Mouse (Mus musculus) midbrain, embryonic 13.5 days (tissue): ENCODE measurements at regions not wholly inside any gene's neighbourhood (a gene's known extent, or its start where the extent isn't known, plus 50 kb on each side); places are given as distances from the start of the nearest gene placed in this dataset.

Experiments
- ATAC-seq: fragments of 200-750 bp; cut with Nextera tagmentation; 2 replicates; pipeline ENCODE4 v1.8.0; 2017; ENCODE audit warnings: mild to moderate bottlenecking, moderate TSS enrichment, moderate library complexity
- H3K27ac ChIP-seq: fragments of 300-500 bp; sonication (generic); 2 replicates; pipeline ENCODE4 v1.5.1; 2015; ENCODE audit warnings: inconsistent platforms, mild to moderate bottlenecking, moderate library complexity
- H3K27me3 ChIP-seq: fragments of 300-500 bp; sonication (generic); 2 replicates; pipeline ENCODE4 v1.6.1; 2015; ENCODE audit warnings: mild to moderate bottlenecking, inconsistent platforms
- H3K36me3 ChIP-seq: fragments of 300-500 bp; sonication (generic); 2 replicates; pipeline ENCODE4 v1.6.1; 2015; ENCODE audit warnings: mild to moderate bottlenecking, inconsistent platforms
- H3K4me1 ChIP-seq: fragments of 300-500 bp; sonication (generic); replicated peaks from 2 replicates; pipeline ENCODE4 v1.6.1; 2015; ENCODE audit warnings: inconsistent platforms
- H3K4me2 ChIP-seq: fragments of 300-500 bp; sonication (generic); replicated peaks from 2 replicates; pipeline ENCODE4 v1.6.1; 2015; ENCODE audit warnings: moderate library complexity, mild to moderate bottlenecking, inconsistent platforms
- H3K4me3 ChIP-seq: fragments of 300-500 bp; sonication (generic); replicated peaks from 2 replicates; pipeline ENCODE4 v1.5.1; 2015; ENCODE audit warnings: mild to moderate bottlenecking, inconsistent platforms
- H3K9ac ChIP-seq: fragments of 300-500 bp; sonication (generic); replicated peaks from 2 replicates; pipeline ENCODE4 v1.6.1; 2015; ENCODE audit warnings: mild to moderate bottlenecking, inconsistent platforms
- H3K9me3 ChIP-seq: fragments of 300-500 bp; sonication (generic); 2 replicates; pipeline ENCODE4 v1.6.1; 2016; ENCODE audit warnings: mild to moderate bottlenecking, inconsistent platforms
- WGBS: fragments of 180-500 bp; shearing (Covaris S2); methylation state at CpG from one replicate; pipeline ENCODE4 v1.1.7; 2015; 5-methylcytosine and 5-hydroxymethylcytosine counted together

DNA sequence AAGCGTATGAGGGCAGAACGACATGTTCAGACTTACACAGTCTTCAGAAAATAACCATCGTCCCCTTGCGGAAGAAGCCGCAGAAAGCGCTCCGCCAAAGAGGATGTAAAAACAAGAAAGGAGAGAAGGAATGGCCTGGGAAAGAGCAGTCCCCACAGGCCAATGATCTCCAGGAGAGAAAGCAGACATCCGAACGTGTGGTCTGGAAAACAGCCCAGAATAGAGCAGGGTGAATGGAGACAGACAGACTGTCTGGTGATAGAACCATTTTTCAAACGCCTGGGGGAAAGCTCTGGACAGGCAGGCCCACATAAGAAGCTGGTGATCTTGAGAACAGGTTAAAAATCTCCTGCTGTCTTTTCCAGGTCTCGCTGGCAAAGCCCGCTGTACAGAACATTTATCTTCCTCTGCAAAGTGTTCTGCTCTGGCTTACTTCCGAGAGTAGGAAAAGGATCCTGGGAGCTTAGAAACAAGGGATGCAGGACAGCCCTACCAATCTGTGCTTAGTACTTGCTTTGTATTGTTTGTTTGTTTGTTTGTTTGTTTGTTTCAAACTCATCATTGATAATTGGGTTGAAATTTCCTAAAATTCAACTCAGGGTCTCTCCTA lies 82.7 kb upstream of the Ift57 start:
- ATAC-seq: no peak
- Histone ChIP-seq H3K27me3 (no peaks in the 10 kb centered on the region), H3K27ac (no peak overlapping the region), H3K9ac (no peak overlapping the region), H3K36me3 (no peaks in the 10 kb centered on the region), H3K4me2 (no peak overlapping the region), H3K4me1 (no peaks in the 10 kb centered on the region), H3K9me3 (0 out of 2 replicates have a peak, but pooled peaks cover 3% of the 10 kb centered on the region), H3K4me3 (no peak overlapping the region)
- WGBS: 84% methylated on average over 13 of the region's 13 CpGs

DNA sequence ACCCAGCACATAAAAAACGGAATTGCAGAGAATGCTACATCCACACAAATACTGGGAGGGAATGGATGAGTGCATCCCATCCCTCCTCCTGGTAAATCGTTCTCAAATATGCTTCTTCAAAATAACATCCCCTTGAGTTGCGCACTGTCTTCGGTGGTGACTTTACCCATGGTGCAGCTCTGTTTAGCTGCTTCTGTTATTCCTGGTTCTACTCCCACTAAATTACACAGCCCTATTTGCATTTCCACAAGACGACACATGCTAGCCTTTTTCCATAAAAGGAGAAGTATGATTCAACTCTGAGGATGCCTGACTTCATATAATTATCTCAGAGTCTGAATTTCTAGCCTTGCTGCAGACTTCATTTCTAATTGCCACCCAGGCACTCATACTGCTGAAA lies 65.5 kb upstream of the Ift57 start:
- Histone ChIP-seq H3K27ac (no peak overlapping the region), H3K4me3 (no peak overlapping the region), H3K36me3 (no peaks in the 10 kb centered on the region), H3K4me2 (no peak overlapping the region), H3K9me3 (no peaks in the 10 kb centered on the region), H3K27me3 (no peaks in the 10 kb centered on the region), H3K9ac (no peak overlapping the region), H3K4me1 (no peaks in the 10 kb centered on the region)
- WGBS: 92% methylated on average over 5 of the region's 5 CpGs
- no peak for ATAC-seq

DNA sequence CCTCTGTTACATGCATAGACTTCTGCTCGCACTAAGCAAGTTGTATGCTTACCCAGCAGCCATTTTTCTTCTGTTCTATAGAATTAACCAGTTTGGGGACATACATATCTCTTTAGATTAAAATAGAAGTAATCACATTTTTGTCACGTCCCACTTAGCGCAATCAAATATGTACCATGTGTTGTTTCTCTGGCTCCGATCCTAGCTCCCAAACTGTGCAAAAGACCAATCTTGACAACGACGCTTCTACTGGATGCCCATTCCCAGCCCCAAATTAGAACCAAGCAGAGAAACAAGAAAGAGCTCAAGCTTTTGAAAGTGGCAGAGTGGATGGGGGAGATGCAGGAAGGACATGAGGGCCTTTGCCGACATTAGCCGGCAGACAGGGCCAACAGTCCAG lies 63.5 kb upstream of the Ift57 start:
- no peaks in the 10 kb centered on the region for H3K36me3 ChIP-seq
- H3K9ac ChIP-seq: no peak overlapping the region
- H3K27ac ChIP-seq: no peak overlapping the region
- H3K4me3 ChIP-seq: no peak overlapping the region
- ATAC-seq: no peak
- no peaks in the 10 kb centered on the region for H3K4me1 ChIP-seq
- no peaks in the 10 kb centered on the region for H3K9me3 ChIP-seq
- WGBS: 93% methylated on average over 8 of the region's 8 CpGs
- no peak overlapping the region for H3K4me2 ChIP-seq
- no peaks in the 10 kb centered on the region for H3K27me3 ChIP-seq

DNA sequence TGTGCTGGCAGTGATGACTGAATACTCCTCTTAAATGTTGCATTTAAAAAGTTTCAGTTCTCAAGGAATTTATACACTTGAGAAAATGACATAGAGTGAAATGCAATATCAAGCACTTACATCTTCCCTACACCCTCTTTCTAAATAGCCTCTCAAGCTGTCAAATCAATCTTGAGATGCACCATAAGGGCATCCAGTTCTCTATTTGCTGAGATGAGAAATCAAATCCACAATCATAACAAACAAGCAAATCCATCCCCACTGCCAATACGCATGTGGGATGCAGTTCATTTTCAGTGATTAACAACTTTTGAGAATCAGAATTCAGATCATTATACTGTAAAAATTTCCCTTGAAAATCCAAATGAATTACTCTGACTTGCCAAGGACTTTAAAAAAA lies 62.6 kb upstream of the Ift57 start:
- Histone ChIP-seq H3K4me3 (no peak overlapping the region), H3K9ac (no peak overlapping the region), H3K4me2 (no peak overlapping the region), H3K27me3 (no peaks in the 10 kb centered on the region), H3K9me3 (no peaks in the 10 kb centered on the region), H3K27ac (no peak overlapping the region), H3K4me1 (no peaks in the 10 kb centered on the region), H3K36me3 (no peaks in the 10 kb centered on the region)
- 92% methylated on average over 1 of the region's 1 CpGs for WGBS
- no peak for ATAC-seq

DNA sequence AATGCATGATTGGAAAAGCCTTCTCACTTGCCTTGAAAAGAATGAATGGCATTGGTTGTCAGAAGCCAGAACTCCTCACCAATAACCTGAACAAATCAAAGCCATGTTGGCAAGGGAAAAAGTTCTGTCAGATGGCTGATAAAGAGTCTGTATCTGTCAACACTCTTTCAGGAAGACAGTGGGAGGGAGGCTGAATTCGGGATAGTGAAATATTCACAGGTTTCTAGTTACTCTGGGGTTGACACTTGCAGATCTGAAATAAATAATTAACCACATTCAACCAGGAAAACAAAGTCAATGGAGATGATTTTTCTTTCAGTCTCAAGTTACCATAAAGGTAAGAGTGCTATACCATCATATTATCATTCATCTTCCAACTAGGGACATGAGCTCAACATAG lies 56.3 kb upstream of the Ift57 start:
- Histone ChIP-seq H3K36me3 (no peaks in the 10 kb centered on the region), H3K4me3 (no peak overlapping the region), H3K4me2 (no peak overlapping the region), H3K4me1 (no peaks in the 10 kb centered on the region), H3K27ac (no peak overlapping the region), H3K9me3 (no peaks in the 10 kb centered on the region), H3K27me3 (no peaks in the 10 kb centered on the region), H3K9ac (no peak overlapping the region)
- WGBS: 86% methylated on average over 1 of the region's 1 CpGs
- ATAC-seq: no peak

DNA sequence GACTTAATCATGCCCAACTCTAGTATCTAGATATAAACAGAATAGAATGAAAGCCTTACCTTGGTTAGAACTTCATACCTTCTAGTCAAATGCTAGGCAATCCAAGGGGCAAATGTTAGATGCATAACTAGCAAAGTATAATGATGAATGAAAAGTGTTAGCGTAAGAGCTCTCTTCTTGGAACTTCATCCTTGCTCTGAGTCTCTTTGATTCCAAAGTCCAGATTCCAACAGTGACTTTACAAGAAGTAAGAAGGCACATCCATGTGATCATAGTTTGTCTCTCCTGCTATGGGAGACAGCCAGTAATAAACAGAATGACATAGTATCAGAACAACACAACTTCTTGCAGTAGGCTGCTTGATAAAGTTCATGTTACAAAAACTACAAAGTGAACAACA lies 54.6 kb upstream of the Ift57 start:
- WGBS: 100% methylated on average over 1 of the region's 1 CpGs

DNA sequence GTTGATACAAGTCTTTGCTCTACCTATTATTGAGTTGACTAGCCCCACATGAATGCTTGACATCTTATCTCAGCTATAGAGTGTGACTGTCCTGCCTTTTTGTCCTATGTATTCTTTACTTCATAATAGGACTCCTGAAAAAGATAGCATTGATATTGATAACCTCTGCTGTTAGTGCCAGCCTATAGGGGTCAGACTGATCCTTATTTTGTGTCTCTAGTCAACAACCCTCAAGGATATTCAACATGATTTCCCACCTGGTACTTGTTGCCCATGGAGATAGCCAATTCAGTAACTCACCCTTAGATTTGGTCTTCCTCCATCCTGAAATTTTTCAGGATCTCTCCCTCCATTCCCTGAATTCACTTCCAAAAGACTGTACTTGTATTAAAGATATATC lies 52.6 kb upstream of the Ift57 start:
- ATAC-seq: no peak
- H3K4me1 ChIP-seq: no peaks in the 10 kb centered on the region
- no peaks in the 10 kb centered on the region for H3K36me3 ChIP-seq
- no peak overlapping the region for H3K4me2 ChIP-seq
- no peaks in the 10 kb centered on the region for H3K9me3 ChIP-seq
- H3K4me3 ChIP-seq: no peak overlapping the region
- no peak overlapping the region for H3K27ac ChIP-seq
- no peak overlapping the region for H3K9ac ChIP-seq
- no peaks in the 10 kb centered on the region for H3K27me3 ChIP-seq

More for the DNA sequence above, 54.6 kb upstream of the Ift57 start:
- Histone ChIP-seq H3K27ac (no peak overlapping the region), H3K36me3 (no peaks in the 10 kb centered on the region), H3K27me3 (no peaks in the 10 kb centered on the region), H3K4me2 (no peak overlapping the region), H3K9me3 (no peaks in the 10 kb centered on the region), H3K4me1 (no peaks in the 10 kb centered on the region), H3K4me3 (no peak overlapping the region), H3K9ac (no peak overlapping the region)
- ATAC-seq: no peak
